Mouse (Mus musculus) adrenal gland, postnatal 10 days (tissue): ENCODE data around the gene Ormdl1. TPM values are rescaled to one million over a fixed set of nuclear protein-coding genes. Genes with fewer than 3 reads are reported as not detected.
"Not testable (repeated sequence)": the region's sequence is repeated elsewhere in the genome, so short reads cannot be mapped to it uniquely, and the experiment has no call there.

Source experiments
- DNase-seq: peaks from one replicate; pipeline ENCODE4 v3.0.0; 2021; ENCODE audit warnings: mixed read lengths
- long read RNA-seq, 2 experiments: library from polyadenylated mRNA; stranded (forward); transcript quantifications; one replicate each; pipeline ENCODE4 v2.0.0; 2021
- total RNA-seq, 2 experiments: library from RNA; stranded (reverse); gene quantifications; 2 replicates each; pipeline ENCODE4 v1.2.3; 2021

Ormdl1 gene
- 10 to 100 TPM; 12.0 to 12.8 TPM for total RNA-seq
- long read RNA-seq, experiment 1, transcript Ormdl1-201 (4 exons, 1,910 nt), result major isoform, 27 of 29 reads
- long read RNA-seq, experiment 1, partial matches to known transcripts, result 0 of 29 reads
- long read RNA-seq, experiment 1, other reads (novel, unspliced or antisense), result 2 of 29 reads
- long read RNA-seq, experiment 2, transcript Ormdl1-201 (4 exons, 1,910 nt), result major isoform, 20 of 20 reads
- long read RNA-seq, experiment 2, partial matches to known transcripts, result 0 of 20 reads
- long read RNA-seq, experiment 2, other reads (novel, unspliced or antisense), result 0 of 20 reads

DNA sequence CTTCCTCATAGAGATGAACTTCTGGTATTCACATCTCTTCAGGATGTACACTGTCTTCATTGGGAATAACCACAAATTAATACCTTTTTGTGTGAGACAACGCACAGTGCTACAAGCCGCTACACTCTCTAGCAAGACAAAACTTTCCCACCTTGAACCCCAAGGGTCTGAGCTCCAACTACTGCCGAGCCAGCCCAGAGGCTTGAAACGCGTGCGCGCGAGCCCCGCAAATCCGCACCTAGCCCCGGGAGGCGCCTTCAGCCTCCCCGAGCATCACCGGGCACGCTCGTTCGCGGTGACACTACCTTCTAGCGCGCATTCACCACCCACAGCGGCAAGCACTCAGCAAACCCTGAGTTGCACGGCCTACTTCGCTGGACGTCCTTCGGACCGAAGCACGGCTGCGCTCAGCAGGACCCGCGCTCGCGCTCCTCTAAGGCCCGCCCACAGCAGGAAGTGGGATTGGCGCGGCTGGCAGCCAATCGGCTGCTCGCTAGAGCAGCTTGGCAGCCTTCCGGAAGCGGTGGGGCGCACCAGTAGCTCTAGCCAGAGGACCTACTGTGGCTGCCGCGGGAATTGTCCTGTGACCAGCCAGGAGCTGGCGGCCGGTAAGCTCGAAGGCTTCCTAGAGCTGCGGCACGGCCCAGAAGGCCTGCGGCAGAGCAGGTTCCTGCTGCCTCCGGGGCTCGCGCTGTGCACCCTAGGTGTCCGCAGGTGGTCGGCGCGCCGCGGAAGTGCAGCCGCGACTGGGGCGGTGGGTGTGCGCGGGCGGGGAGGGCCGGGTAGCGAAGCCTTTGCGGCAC, at the start of gene Ormdl1, which contains the start of the genes Pms1 and Gm28778:
Gene Ormdl1, plus strand, starts transcription at position 515 of the 803 bp plus-strand sequence.
Gene Pms1, minus strand, starts transcription at position 438 of the 803 bp plus-strand sequence.
Gene Gm28778, plus strand, starts transcription at position 531 of the 803 bp plus-strand sequence.
- peak; percentile 97 for DNase-seq

- DNase-seq, result not testable (repeated sequence)
These were observed 31.8 kb upstream of the Ormdl1 start for GRCm38 (mm10) chr1:53264958-53265612.

- DNase-seq, result peak; percentile 12
These were observed 27.0 kb upstream of the Ormdl1 start for GRCm38 (mm10) chr1:53269901-53270300.

- DNase-seq, result peak; percentile 60
These were observed 24.2 kb upstream of the Ormdl1 start for GRCm38 (mm10) chr1:53272646-53273045.

- no peak for DNase-seq
These were observed 5.7 kb upstream of the Ormdl1 start for GRCm38 (mm10) chr1:53291197-53291596.

DNA sequence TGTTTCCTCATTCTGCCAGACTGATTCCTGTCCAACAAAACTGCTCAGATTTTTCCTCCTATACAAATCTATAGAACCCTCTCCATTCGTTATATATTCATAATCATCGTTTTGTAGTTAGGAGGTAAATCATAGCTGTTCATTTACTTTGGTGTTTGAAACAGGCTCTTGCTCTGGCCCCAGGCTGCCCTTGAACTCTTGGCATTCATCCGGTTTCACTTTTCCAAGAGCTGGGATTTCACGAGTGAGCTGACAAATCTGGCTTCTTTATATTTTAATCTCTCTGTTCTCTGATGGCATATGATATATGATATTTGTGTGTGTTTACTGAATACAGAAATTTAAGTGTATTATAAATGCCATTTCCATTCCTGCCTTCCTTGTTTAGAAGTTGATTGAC, 3.6 kb downstream of the Ormdl1 start:
- DNase-seq, result peak; percentile 30

DNA sequence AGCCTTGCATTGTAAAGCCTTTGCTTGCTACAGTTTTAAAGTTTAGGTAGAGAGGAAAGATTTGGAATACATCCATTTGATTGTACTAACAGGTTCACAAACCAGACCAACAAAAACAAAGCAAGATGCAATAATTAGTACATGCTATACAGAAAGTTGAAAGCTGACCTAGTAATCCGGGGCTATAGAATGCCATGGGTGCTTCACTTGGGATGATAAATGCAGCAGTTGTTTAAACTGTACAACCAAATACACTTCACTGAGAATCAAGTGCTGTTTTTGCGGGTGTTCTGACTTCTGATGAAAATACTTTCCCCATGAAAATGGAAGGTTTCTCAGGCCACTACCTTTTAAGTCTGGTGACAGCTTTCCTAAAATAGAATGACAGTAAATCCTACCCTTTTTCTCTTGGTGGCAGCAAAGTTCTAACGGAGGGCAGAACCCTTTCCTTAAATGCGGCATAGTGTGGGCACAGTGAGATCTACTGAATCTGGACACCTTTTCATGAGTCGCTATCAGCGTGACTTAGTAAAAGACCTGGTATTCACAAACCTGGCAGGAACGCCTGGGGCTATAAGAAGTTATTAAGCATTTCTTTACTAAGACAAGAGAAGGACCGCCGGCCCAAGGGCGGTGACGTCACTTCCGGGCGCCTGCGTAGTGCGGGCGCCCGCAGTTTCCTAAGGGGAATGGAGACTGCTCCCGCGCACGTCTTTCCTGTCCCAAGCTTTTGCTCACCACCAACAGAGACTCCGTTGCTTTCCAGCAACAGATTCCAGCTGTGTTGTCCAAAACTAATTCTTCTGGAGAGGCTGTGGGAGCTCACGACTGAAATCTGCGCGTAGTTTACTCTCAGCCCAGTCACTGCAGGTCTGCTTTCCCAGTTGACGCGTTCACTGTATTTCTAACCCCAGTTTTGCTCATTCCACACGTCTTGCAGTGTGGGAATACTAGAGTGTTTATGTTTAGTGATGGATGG, 16.4 kb downstream of the Ormdl1 start, which contains the start of gene Osgepl1:
Gene Osgepl1, plus strand, starts transcription at position 636 of the 979 bp plus-strand sequence.
- DNase-seq, result peak; percentile 91

DNA sequence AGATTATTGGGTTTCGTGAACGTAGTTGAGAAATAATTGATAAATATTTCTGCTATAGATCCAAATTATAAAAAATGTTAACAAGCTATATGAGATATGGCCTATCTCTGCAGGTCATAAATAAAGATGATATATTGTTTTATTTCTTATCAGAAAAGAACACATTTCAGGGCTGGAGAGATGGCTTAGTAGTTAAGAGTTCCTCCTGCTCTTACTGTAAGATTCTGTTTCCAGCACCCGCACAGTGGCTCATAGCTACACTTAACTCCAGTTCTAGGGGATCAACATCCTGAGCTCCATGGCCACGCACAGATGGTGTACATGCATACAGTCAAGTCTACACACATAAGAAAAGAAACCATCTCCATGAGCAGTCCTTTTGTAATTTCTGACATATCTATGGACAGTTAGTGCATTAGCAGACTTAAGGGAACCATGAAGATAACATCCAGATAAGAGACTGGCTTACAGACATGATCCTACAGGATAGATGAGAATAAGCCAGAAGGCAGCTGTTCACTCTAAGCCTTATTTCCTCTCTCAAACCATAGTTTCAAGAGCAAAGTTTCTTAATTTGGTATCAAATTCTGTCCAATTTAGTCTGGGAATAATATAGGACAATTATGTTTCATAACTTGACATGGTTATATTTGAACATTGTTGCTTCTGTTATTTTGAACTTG, 24.9 kb downstream of the Ormdl1 start:
- no peak for DNase-seq

DNA sequence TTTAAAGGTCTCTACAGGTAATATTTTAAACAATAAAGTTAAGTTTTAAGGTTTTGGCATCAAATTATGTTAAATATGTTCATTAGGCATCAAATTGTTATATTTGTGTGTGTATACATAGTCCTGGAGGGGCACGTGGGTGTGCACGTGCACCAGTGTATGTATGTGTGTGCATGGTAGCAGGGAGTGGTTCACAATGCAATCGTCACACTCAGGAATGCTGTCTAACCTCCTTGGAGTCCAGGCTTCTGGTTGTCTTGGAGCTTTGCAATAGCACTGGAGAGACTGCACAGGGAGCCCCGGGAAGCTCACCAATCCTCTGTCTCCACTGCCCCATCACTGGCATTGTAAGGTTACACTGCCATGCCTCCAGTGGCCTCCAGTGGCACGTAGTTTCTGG, 26.4 kb downstream of the Ormdl1 start:
- no peak for DNase-seq

DNA sequence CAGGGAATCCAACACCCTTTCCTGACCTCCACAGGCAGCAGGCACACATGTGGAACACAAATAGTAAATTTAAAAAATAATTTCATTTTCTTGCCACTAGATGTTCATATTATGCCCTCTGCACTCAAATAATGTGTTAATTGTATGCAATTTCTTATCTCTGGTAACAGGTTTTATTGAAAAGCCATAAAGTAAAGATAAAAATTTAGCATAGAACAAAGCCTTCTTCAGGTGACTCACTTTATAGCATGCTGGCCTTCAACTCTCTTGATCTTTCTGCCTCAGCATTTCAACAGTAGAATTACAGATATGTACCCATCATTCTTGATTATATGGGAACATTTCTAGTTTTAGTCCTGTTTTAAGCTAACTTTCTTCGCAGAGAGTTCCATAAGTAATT, 27.4 kb downstream of the Ormdl1 start:
- no peak for DNase-seq

DNA sequence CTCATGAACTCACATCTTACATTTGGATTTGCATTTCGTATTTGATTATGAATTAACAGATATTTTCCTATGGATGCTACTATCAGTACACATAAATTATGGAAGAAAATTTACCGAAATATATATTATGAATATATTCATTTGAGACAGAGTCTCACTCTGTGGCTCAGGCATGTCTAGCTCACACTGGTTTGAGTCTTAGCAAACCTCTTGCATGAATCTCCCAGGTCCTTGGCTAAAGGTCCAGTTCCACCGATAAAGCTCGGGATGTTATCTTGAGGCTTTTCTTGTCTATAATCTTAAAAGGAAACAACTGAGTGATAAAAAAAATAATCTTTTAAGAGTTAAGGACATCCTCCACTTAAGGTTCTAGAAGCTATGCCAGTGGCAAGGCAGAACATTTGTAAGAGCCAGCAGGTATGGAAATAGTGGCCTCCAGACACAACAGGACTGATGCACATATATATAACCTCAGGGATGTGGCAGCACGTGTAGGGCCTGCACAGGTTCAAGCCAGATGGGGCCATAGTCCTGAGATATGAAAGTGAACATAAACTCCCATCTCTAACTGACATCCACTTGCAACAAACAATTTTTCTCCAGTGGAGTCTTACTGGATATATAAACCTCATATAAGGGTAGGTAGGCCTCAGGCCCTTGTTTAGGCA, 28.1 kb downstream of the Ormdl1 start:
- DNase-seq, result no peak

DNA sequence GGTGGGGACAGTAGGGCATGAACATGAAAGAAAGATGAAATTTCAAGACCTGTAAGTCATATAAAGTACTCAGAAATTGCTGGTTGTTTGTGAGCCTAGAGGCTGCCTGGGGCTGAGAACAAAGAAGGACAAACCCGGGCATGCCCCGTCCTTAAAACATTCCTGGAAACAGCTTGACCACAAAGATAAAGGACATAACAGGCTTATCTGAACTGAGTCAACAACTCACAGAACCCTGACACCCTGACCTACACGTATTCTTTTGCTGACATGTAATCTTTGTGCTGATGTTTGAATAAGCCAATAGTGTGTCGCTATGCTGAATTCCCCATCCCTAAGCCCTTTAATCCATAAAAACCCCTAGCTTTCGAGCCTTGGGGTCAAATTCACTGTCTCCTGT, 36.6 kb downstream of the Ormdl1 start:
- DNase-seq, result not testable (repeated sequence)

GRCm38 (mm10) chr1:53335465-53335864, 38.6 kb downstream of the Ormdl1 start:
- DNase-seq, result no peak

DNA sequence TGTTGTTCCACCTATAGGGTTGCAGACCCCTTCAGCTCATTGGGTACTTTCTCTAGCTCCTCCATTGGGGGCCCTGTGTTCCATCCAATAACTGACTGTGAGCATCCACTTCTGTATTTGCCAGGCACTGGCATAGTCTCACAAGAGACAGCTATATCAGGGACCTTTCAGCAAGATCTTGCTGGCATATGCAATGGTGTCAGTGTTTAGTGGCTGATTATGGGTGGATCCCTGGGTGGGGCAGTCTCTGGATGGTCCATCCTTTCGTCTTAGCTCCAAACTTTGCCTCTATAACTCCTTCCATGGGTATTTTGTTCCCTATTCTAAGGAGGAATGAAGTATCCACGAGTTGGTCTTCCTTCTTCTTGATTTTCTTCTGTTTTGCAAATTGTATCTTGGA, 40.5 kb downstream of the Ormdl1 start:
- DNase-seq, result not testable (repeated sequence)

- no peak for DNase-seq
These were observed 44.2 kb downstream of the Ormdl1 start for GRCm38 (mm10) chr1:53341071-53341470.

- DNase-seq, result peak; percentile 99
These were observed 55.7 kb downstream of the Ormdl1 start, which contains the start of the genes Asdurf, Gm28551 and Asnsd1 for GRCm38 (mm10) chr1:53352327-53353261. Gene Asdurf, minus strand, starts transcription at chr1:53352619. Gene Gm28551, minus strand, starts transcription at chr1:53352667. Gene Asnsd1, minus strand, starts transcription at chr1:53352752.

- DNase-seq, result no peak
These were observed 62.1 kb downstream of the Ormdl1 start for GRCm38 (mm10) chr1:53358988-53359387.
